Mouse (Mus musculus) hindbrain, postnatal 0 days (tissue): ENCODE data around the gene Rsad2. TPM values are rescaled to one million over a fixed set of nuclear protein-coding genes. Genes with fewer than 3 reads are reported as not detected.

Experiments
- ATAC-seq: fragments of 200-750 bp; cut with Nextera tagmentation; 2 replicates; pipeline ENCODE4 v1.8.0; 2017; ENCODE audit warnings: mild to moderate bottlenecking, moderate TSS enrichment, moderate library complexity
- DNase-seq: peaks from one replicate; pipeline ENCODE4 v3.0.0-alpha.2; 2015; ENCODE audit warnings: low spot score
- H3K27ac ChIP-seq: fragments of 300-500 bp; sonication (generic); 2 replicates; pipeline ENCODE4 v1.5.1; 2014; ENCODE audit warnings: mild to moderate bottlenecking
- H3K27me3 ChIP-seq: fragments of 300-500 bp; sonication (generic); 2 replicates; pipeline ENCODE4 v1.6.1; 2014; ENCODE audit warnings: low read length, mixed read lengths; ENCODE audit not compliant: insufficient read depth
- H3K36me3 ChIP-seq: fragments of 300-500 bp; sonication (generic); 2 replicates; pipeline ENCODE4 v1.6.1; 2014; ENCODE audit warnings: low read length, mixed read lengths; ENCODE audit not compliant: insufficient read depth
- H3K4me1 ChIP-seq: fragments of 300-500 bp; sonication (generic); 2 replicates; pipeline ENCODE4 v1.6.1; 2014; ENCODE audit warnings: antibody characterized with exemption, low read length, mixed read lengths; ENCODE audit not compliant: insufficient read depth
- H3K4me2 ChIP-seq: fragments of 300-500 bp; sonication (generic); 2 replicates; pipeline ENCODE4 v1.6.1; 2014; ENCODE audit warnings: low read depth, mild to moderate bottlenecking, low read length, moderate library complexity, mixed read lengths
- H3K4me3 ChIP-seq: fragments of 300-500 bp; sonication (generic); 2 replicates; pipeline ENCODE4 v1.5.1; 2014; ENCODE audit warnings: low read length
- H3K9ac ChIP-seq: fragments of 300-500 bp; sonication (generic); replicated peaks from 2 replicates; pipeline ENCODE4 v1.6.1; 2014; ENCODE audit warnings: mild to moderate bottlenecking, low read length, moderate library complexity, mixed read lengths
- H3K9me3 ChIP-seq: fragments of 300-500 bp; sonication (generic); 2 replicates; pipeline ENCODE4 v1.6.1; 2016; ENCODE audit warnings: low read length, mixed read lengths
- CTCF ChIP-seq: IDR thresholded peaks from 2 replicates; pipeline ENCODE4 v1.5.1; 2016; ENCODE audit warnings: antibody characterized with exemption, control low read depth, low read depth
- WGBS: fragments of 180-500 bp; shearing (Covaris S2); extraction: QIAGEN DNeasy Blood & Tissue Kit; methylation state at CpG from one replicate; pipeline ENCODE4 v1.1.7; 2014; 5-methylcytosine and 5-hydroxymethylcytosine counted together
- polyA plus RNA-seq: library from polyadenylated mRNA; unstranded; fragments of >200 nt; fragmentation: Nextera tagmentation; extraction: Ambion mirVana; gene quantifications from 2 replicates; pipeline ENCODE4 v1.2.1, GENCODE M21; 2015
- total RNA-seq: library from RNA; depleted of rRNA; stranded (reverse); fragments of >200 nt; gene quantifications from 2 replicates; pipeline ENCODE4 v1.2.3, GENCODE M21; 2014

The Rsad2 gene
- total and polyA plus RNA-seq, 2 experiments from 2014 or later, result 1.4 to 1.5 TPM

DNA sequence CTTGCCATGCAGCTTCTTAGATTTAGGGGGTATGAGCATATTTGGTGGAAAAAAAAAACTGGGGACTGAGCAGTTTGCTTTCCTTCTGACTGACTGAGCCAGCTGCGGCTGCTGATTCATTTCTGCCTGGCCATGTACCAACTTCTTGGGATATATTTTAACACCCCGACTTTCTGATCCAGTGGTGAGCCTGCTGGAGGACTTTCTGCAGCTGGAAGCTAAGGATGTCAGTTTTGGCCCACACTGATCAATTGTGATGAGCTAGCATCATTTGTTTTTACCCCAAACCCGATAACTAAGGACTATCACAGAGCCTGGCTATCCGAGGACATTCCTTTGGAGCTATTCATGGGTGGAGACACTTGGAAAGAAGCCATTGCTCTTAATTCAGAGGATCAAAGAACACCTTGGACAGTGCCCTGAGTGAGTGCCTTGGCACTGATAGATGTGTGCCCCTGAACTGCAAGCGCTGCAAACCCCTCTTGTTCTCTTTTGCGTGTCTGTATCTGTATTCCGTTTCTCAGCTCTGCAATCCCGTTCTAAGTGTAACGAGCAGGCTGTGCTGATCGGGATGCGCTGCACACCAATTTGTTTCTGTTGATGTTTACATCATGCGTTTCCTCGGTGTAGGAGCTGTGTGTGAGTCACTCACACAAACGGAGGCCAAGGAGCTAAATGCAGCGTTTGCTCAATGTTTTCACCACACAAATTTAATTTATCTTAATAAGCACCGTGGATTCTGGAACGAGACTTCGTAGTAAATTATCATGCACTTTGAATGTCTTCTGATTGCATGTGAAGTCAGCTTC is 22.1 kb upstream of the Rsad2 start:
- no peak overlapping the region for H3K9ac ChIP-seq
- H3K4me1 ChIP-seq, result no peaks in the 10 kb centered on the region
- ATAC-seq (no peak), DNase-seq (no peak)
- no peak for TF ChIP-seq CTCF
- 84% methylated on average over 18 of the region's 18 CpGs for WGBS
- H3K9me3 ChIP-seq, result no peaks in the 10 kb centered on the region
- no peaks in the 10 kb centered on the region for H3K27me3 ChIP-seq
- H3K4me3 ChIP-seq, result no peak overlapping the region
- no peak overlapping the region for H3K27ac ChIP-seq
- H3K4me2 ChIP-seq, result no peak overlapping the region
- no peaks in the 10 kb centered on the region; the same call in 1 of the 2 replicates for H3K36me3 ChIP-seq

DNA sequence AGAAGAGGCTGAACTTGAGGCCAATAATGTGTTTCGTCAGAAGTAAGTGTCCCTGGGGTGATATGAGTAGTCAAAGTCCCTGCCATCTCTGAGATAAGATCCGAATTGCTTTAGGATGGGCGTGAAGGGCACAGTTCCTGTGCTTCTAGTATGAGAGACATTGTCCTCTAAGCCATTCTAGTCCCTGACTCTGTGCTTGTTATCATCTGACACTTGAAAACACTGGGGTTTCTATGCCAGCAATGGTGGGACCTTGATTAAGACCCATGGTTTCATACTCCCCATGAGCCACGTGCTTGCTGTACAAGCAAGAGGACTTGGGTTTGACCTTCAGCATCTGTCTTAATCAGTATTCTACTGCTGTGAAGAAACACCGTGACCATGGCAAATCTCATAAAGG is 20.9 kb upstream of the Rsad2 start:
- no peak for TF ChIP-seq CTCF
- WGBS, result 60% methylated on average over 5 of the region's 5 CpGs
- ATAC-seq (no peak), DNase-seq (no peak)
- no peak overlapping the region for H3K4me2 ChIP-seq
- H3K27me3 ChIP-seq, result no peaks in the 10 kb centered on the region
- no peaks in the 10 kb centered on the region for H3K9me3 ChIP-seq
- H3K9ac ChIP-seq, result no peak overlapping the region
- H3K27ac ChIP-seq, result no peak overlapping the region
- H3K4me1 ChIP-seq, result no peaks in the 10 kb centered on the region
- no peak overlapping the region for H3K4me3 ChIP-seq
- H3K36me3 ChIP-seq, result no peaks in the 10 kb centered on the region; the same call in 1 of the 2 replicates

DNA sequence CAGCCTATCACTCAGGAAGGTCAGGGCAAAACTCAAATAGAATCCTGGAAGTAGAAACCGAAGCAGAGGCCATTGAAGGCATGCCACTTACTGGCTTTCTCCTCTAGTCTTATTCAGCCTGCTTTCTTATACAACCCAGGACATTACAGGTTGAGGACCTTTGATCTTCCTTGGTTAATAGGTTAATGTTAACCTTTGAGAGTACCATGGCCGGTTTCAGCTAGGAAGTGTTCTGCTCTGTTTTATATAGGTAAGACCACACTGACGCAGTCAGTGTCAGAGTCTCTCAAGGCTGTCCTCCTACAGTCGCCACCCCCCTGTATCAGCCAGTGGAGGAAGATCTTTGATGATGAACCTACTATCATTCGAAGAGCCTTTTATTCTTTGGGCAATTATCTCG is 17.5 kb upstream of the Rsad2 start:
- DNase-seq (no peak), ATAC-seq (no peak)
- no peak for TF ChIP-seq CTCF
- Histone ChIP-seq H3K4me1 (peaks cover 10% of the 10 kb centered on the region), H3K27me3 (no peaks in the 10 kb centered on the region), H3K9ac (no peak overlapping the region), H3K4me2 (no peak overlapping the region), H3K9me3 (no peaks in the 10 kb centered on the region), H3K27ac (no peak overlapping the region), H3K4me3 (no peak overlapping the region), H3K36me3 (no peaks in the 10 kb centered on the region; the same call in 1 of the 2 replicates)
- WGBS, result 90% methylated on average over 6 of the region's 6 CpGs

DNA sequence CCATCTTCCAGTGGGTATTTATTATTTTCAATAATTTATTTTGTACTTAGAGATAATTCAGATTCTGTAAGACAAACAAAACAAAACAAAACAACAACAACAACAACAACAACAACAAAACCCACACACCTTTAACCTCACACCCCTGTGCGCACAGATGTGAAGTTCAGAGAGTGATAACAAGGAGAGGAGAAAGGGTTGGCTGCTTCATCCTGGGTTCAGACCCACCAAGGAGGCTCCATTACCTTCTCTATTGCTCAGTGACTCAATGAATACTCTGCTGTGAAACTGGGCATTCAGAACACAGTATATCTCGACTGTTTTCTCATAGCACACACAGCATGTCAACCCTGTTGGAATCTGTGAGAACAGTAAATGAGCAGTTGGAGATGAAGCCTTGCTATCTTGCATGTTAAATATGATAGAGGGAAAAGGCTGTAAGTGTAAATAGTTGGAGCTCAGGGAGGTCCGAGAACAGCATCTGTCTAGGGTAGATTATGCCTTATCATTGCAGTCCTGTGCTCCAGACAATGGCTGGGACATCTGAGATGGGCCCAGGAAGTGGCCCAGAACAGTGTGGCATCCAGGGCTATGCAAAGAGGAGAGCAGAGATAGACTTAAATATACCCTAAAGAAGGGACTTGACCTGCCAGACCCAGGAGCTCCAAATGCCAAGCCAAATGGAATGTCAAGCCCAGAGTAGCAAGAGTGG is 16.7 kb upstream of the Rsad2 start:
- Histone ChIP-seq H3K9me3 (no peaks in the 10 kb centered on the region), H3K4me2 (no peak overlapping the region), H3K27me3 (no peaks in the 10 kb centered on the region), H3K4me1 (peaks cover 10% of the 10 kb centered on the region), H3K27ac (no peak overlapping the region), H3K9ac (no peak overlapping the region), H3K36me3 (no peaks in the 10 kb centered on the region; the same call in 1 of the 2 replicates), H3K4me3 (no peak overlapping the region)
- ATAC-seq, result no peak
- WGBS, result 83% methylated on average over 3 of the region's 3 CpGs
- DNase-seq, result no peak
- TF ChIP-seq CTCF, result no peak

DNA sequence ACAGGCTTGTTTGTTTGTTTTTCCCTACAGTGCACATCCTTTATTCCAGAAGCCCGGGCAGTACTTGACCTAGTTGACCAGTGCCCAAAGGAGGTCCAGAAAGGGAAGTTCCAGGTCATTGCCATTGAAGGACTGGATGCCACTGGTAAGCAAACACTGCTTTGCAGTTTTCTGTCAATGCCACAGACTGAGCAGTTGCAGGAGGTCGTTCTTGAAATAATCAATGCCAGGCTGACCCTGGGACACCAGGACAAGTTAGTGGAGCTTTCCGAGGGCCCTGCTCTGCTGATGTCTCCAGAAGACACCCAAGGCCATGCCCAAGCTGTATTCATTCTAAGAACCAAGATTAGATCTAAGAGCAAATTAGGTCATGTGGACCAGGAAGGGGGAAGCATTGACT is 15.1 kb upstream of the Rsad2 start:
- DNase-seq (no peak), ATAC-seq (no peak)
- peaks cover 10% of the 10 kb centered on the region for H3K4me1 ChIP-seq
- no peaks in the 10 kb centered on the region; the same call in 1 of the 2 replicates for H3K36me3 ChIP-seq
- no peaks in the 10 kb centered on the region for H3K27me3 ChIP-seq
- no peak overlapping the region for H3K4me2 ChIP-seq
- no peak overlapping the region for H3K27ac ChIP-seq
- TF ChIP-seq CTCF, result no peak
- no peak overlapping the region for H3K4me3 ChIP-seq
- no peak overlapping the region for H3K9ac ChIP-seq
- WGBS, result 71% methylated on average over 3 of the region's 3 CpGs
- H3K9me3 ChIP-seq, result no peaks in the 10 kb centered on the region

DNA sequence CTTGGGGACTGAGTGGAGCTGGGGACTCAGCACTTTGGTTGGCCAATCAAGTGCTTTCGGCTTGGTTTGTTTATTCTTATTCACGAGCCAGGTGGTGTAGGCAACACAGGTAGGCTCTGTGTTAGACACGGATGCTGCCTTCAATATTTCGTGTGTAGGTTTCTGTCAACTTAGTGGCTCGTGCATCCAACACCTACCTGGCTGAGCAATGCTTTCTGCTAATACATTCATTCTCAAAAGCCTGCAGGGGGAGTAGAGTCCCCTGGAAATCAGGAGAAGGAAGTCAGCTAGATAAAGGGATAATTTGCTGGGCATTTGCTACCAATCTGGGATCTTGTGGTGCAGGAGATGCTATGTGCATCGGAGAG is 13.8 kb upstream of the Rsad2 start:
- WGBS, result 19% methylated on average over 6 of the region's 6 CpGs
- DNase-seq, result peak; percentile 61
- Histone ChIP-seq H3K27ac (peak overlapping the region; percentile 95), H3K9ac (peak overlapping the region; percentile 90), H3K27me3 (no peaks in the 10 kb centered on the region), H3K9me3 (no peaks in the 10 kb centered on the region), H3K36me3 (no peaks in the 10 kb centered on the region; the same call in 1 of the 2 replicates), H3K4me2 (peak overlapping the region; percentile 98), H3K4me1 (peaks cover 10% of the 10 kb centered on the region), H3K4me3 (peak overlapping the region; percentile 64)
- no peak; the same call in 1 of the 2 replicates for ATAC-seq
- peak; percentile 45 for TF ChIP-seq CTCF
